Mouse (Mus musculus): Measurements from ENCODE around the gene Serpina3i. TPM values are rescaled to one million over a fixed set of nuclear protein-coding genes. Genes with fewer than 3 reads are reported as not detected.

Gene Serpina3i
- 0.20 TPM in 1 of 2 replicates, not detected in the other for polyA plus RNA-seq (2015; fragmentation: Nextera tagmentation; extraction: Ambion mirVana)

DNA sequence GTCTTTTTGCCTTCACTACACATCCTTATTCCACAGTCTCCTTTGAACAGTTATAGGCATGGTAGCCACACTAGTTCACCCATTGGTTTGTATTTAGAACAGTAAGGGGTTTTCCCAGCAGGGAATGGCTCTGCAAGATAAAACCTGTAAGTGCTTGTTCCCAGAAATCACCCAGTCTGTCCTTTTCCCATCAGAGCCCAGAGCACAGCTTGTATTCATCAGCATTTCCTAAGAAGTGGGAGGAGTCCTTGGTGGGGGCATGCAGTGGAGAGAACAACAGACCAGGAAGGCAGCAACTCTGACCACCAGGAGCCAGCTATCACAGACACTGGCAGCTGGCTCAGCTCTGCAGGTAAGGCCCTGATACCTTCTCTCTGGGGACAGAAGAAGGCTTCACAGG, at the start of gene Serpina3i:
Gene Serpina3i, plus strand, starts transcription at position 260 of the 400 bp plus-strand sequence.
- Histone ChIP-seq H3K27me3 (replicated peaks; ENCODE audit: control insufficient read depth, insufficient read depth, low read length) (no peaks in the 10 kb centered on the region), H3K9me3 (ENCODE audit: control insufficient read depth, low read length) (no peaks in the 10 kb centered on the region), H3K9ac (ENCODE audit: low read depth, low read length) (no peak within 1 kb of the TSS), H3K27ac (ENCODE audit: low read length) (no peak within 1 kb of the TSS), H3K4me3 (ENCODE audit: low read length) (no peak within 1 kb of the TSS), H3K36me3 (ENCODE audit: control insufficient read depth, insufficient read depth, low read length) (no peaks in the 10 kb centered on the region), H3K4me1 (ENCODE audit: control insufficient read depth, insufficient read depth, low read length) (no peaks in the 10 kb centered on the region), H3K4me2 (ENCODE audit: low read depth, low read length) (no peak within 1 kb of the TSS)
- ATAC-seq, result no peak

GRCm38 (mm10) chr12:104213689-104214444, 49.1 kb upstream of the Serpina3i start:
- no peaks in the 10 kb centered on the region for H3K36me3 ChIP-seq (ENCODE audit: control insufficient read depth, insufficient read depth, low read length)
- no peak overlapping the region for H3K4me3 ChIP-seq (ENCODE audit: low read length)
- H3K9ac ChIP-seq (ENCODE audit: low read depth, low read length), result no peak overlapping the region
- H3K4me1 ChIP-seq (ENCODE audit: control insufficient read depth, insufficient read depth, low read length), result no peaks in the 10 kb centered on the region
- H3K4me2 ChIP-seq (ENCODE audit: low read depth, low read length), result no peak overlapping the region
- no peak overlapping the region for H3K27ac ChIP-seq (ENCODE audit: low read length)
- ATAC-seq, result no peak
- no peaks in the 10 kb centered on the region for H3K27me3 ChIP-seq (replicated peaks; ENCODE audit: control insufficient read depth, insufficient read depth, low read length)
- 70% methylated on average over 2 of the region's 2 CpGs for WGBS
- no peaks in the 10 kb centered on the region for H3K9me3 ChIP-seq (ENCODE audit: control insufficient read depth, low read length)

GRCm38 (mm10) chr12:104214445-104214753, 48.5 kb upstream of the Serpina3i start, which contains the start of gene Serpina3f:
Serpina3f (plus strand) TSS chr12:104214544.
- no peak for ATAC-seq
- H3K36me3 ChIP-seq (ENCODE audit: control insufficient read depth, insufficient read depth, low read length), result no peaks in the 10 kb centered on the region
- H3K9me3 ChIP-seq (ENCODE audit: control insufficient read depth, low read length), result no peaks in the 10 kb centered on the region
- H3K4me2 ChIP-seq (ENCODE audit: low read depth, low read length), result no peak within 1 kb of the TSS
- H3K27me3 ChIP-seq (replicated peaks; ENCODE audit: control insufficient read depth, insufficient read depth, low read length), result no peaks in the 10 kb centered on the region
- no peak within 1 kb of the TSS for H3K27ac ChIP-seq (ENCODE audit: low read length)
- no peak within 1 kb of the TSS for H3K4me3 ChIP-seq (ENCODE audit: low read length)
- WGBS, result 67% methylated on average over 1 of the region's 1 CpGs
- no peak within 1 kb of the TSS for H3K9ac ChIP-seq (ENCODE audit: low read depth, low read length)
- H3K4me1 ChIP-seq (ENCODE audit: control insufficient read depth, insufficient read depth, low read length), result no peaks in the 10 kb centered on the region

DNA sequence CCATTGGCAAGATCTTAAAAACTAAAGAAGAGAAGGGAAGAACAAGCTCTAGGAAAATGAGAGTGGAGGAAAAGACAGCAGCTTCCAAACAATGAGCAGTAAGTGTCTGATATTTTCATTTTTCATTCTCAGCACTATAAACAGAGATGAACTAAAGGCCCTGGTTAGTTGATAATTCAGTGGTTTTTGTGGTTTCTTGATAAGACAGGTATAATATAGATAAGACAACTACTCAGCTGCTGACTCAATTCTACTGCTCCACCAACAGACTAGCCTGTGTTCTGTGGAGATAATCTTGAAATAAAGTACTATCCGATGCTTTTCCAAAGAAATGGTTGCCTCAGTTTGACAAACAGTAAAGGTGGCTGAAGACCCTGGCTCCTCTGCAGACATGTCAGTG, 47.7 kb upstream of the Serpina3i start:
- no peaks in the 10 kb centered on the region for H3K4me1 ChIP-seq (ENCODE audit: control insufficient read depth, insufficient read depth, low read length)
- no peak for ATAC-seq
- H3K4me3 ChIP-seq (ENCODE audit: low read length), result no peak overlapping the region

DNA sequence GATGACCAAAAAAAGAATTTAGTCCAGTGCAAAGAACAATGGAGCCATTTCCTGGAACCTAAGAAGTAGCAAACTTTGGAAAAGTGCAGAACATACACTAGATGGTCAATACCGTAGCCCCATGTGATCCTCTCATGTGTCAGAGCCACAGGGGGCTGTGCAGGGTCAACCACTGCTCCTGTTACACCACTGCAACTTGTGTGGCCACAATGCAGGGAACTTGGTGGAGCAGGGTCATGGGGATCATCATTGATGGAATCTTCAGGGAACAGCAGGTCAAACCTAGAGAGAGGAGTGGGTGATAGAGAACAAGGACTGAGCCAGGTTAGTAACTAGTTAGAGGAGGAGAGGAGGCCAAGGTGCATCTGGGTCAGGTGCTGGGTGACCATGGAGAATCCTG, 41.3 kb upstream of the Serpina3i start:
- Histone ChIP-seq H3K9me3 (ENCODE audit: control insufficient read depth, low read length) (no peaks in the 10 kb centered on the region), H3K9ac (ENCODE audit: low read depth, low read length) (no peak overlapping the region), H3K27me3 (replicated peaks; ENCODE audit: control insufficient read depth, insufficient read depth, low read length) (no peaks in the 10 kb centered on the region), H3K4me2 (ENCODE audit: low read depth, low read length) (no peak overlapping the region), H3K4me1 (ENCODE audit: control insufficient read depth, insufficient read depth, low read length) (no peaks in the 10 kb centered on the region), H3K36me3 (ENCODE audit: control insufficient read depth, insufficient read depth, low read length) (no peaks in the 10 kb centered on the region), H3K27ac (ENCODE audit: low read length) (no peak overlapping the region), H3K4me3 (ENCODE audit: low read length) (no peak overlapping the region)
- ATAC-seq, result no peak
- 79% methylated on average over 1 of the region's 1 CpGs for WGBS

More for the DNA sequence above, 47.7 kb upstream of the Serpina3i start:
- Histone ChIP-seq H3K9ac (ENCODE audit: low read depth, low read length) (no peak overlapping the region), H3K27me3 (replicated peaks; ENCODE audit: control insufficient read depth, insufficient read depth, low read length) (no peaks in the 10 kb centered on the region), H3K27ac (ENCODE audit: low read length) (no peak overlapping the region), H3K9me3 (ENCODE audit: control insufficient read depth, low read length) (no peaks in the 10 kb centered on the region), H3K36me3 (ENCODE audit: control insufficient read depth, insufficient read depth, low read length) (no peaks in the 10 kb centered on the region), H3K4me2 (ENCODE audit: low read depth, low read length) (no peak overlapping the region)
- 77% methylated on average over 1 of the region's 1 CpGs for WGBS

DNA sequence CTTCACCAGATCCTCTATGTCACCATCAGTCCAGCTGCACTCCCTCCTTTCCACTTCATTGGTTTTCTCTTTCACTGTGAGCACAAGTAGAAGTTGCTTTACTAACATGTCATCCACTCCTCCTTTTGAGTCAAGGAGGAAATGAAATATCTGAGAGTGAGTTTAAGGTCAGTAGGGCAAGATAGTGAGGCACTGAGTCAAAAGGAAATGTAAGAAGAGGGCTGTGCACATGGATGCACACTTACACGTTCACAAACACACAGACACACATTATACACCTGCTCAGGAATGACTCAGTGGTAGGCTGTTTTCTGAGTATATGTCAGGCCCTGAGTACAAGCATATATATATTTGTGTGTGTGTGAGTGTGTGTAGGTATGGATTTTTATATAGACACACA, 39.2 kb upstream of the Serpina3i start:
- H3K27me3 ChIP-seq (replicated peaks; ENCODE audit: control insufficient read depth, insufficient read depth, low read length), result no peaks in the 10 kb centered on the region
- no peaks in the 10 kb centered on the region for H3K9me3 ChIP-seq (ENCODE audit: control insufficient read depth, low read length)
- no peak overlapping the region for H3K4me2 ChIP-seq (ENCODE audit: low read depth, low read length)
- 61% methylated on average over 1 of the region's 1 CpGs for WGBS
- no peak overlapping the region for H3K27ac ChIP-seq (ENCODE audit: low read length)
- no peaks in the 10 kb centered on the region for H3K36me3 ChIP-seq (ENCODE audit: control insufficient read depth, insufficient read depth, low read length)
- H3K4me1 ChIP-seq (ENCODE audit: control insufficient read depth, insufficient read depth, low read length), result no peaks in the 10 kb centered on the region
- no peak for ATAC-seq
- H3K4me3 ChIP-seq (ENCODE audit: low read length), result no peak overlapping the region
- no peak overlapping the region for H3K9ac ChIP-seq (ENCODE audit: low read depth, low read length)

DNA sequence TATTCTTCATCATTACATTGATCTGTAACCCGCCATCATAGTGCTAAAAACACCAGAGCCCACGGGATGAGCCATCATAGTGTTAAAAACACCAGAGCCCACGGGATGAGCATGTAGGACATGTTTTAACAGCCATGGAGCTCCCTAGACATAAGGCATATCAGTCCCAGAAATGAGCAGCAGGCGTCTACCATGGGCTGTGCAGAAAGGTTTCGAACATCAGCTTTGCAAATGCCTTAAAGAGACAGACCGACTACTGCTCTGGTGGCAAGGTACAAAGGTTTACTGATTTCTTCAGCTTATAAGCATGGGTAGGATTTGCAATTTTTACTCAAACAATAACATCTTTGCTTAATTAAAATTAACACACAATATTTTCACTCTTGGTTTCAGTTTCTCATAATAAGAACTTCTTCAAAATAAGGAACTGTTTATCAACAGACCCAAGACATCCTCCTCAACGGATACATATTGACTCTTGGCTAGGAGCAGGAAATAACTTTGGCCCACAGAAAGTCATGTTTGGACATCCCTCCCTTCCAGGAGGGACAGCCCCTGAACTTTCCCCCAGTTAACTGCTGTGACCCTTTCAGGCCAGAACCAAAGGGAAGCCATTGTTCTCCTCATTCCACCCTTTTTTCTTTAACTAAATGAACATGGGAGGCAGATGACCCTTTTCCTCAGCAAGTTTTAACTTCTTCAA, 38.2 kb upstream of the Serpina3i start:
- H3K9me3 ChIP-seq (ENCODE audit: control insufficient read depth, low read length), result no peaks in the 10 kb centered on the region
- no peaks in the 10 kb centered on the region for H3K36me3 ChIP-seq (ENCODE audit: control insufficient read depth, insufficient read depth, low read length)
- no peaks in the 10 kb centered on the region for H3K27me3 ChIP-seq (replicated peaks; ENCODE audit: control insufficient read depth, insufficient read depth, low read length)
- H3K4me3 ChIP-seq (ENCODE audit: low read length), result no peak overlapping the region
- no peak overlapping the region for H3K9ac ChIP-seq (ENCODE audit: low read depth, low read length)
- no peak overlapping the region for H3K27ac ChIP-seq (ENCODE audit: low read length)
- ATAC-seq, result no peak
- H3K4me1 ChIP-seq (ENCODE audit: control insufficient read depth, insufficient read depth, low read length), result no peaks in the 10 kb centered on the region
- no peak overlapping the region for H3K4me2 ChIP-seq (ENCODE audit: low read depth, low read length)
- 63% methylated on average over 7 of the region's 7 CpGs for WGBS

- Histone ChIP-seq H3K4me3 (ENCODE audit: low read length) (no peak overlapping the region), H3K9ac (ENCODE audit: low read depth, low read length) (no peak overlapping the region), H3K27ac (ENCODE audit: low read length) (no peak overlapping the region), H3K4me1 (ENCODE audit: control insufficient read depth, insufficient read depth, low read length) (no peaks in the 10 kb centered on the region), H3K4me2 (ENCODE audit: low read depth, low read length) (no peak overlapping the region), H3K36me3 (ENCODE audit: control insufficient read depth, insufficient read depth, low read length) (no peaks in the 10 kb centered on the region), H3K9me3 (ENCODE audit: control insufficient read depth, low read length) (no peaks in the 10 kb centered on the region), H3K27me3 (replicated peaks; ENCODE audit: control insufficient read depth, insufficient read depth, low read length) (no peaks in the 10 kb centered on the region)
- ATAC-seq, result no peak
- WGBS, result 83% methylated on average over 2 of the region's 2 CpGs
Measured at GRCm38 (mm10) chr12:104230762-104231161, 32.2 kb upstream of the Serpina3i start.

- ATAC-seq, result no peak
- Histone ChIP-seq H3K9me3 (ENCODE audit: control insufficient read depth, low read length) (no peaks in the 10 kb centered on the region), H3K9ac (ENCODE audit: low read depth, low read length) (no peak within 1 kb of the TSS), H3K4me3 (ENCODE audit: low read length) (no peak within 1 kb of the TSS), H3K27me3 (replicated peaks; ENCODE audit: control insufficient read depth, insufficient read depth, low read length) (no peaks in the 10 kb centered on the region), H3K27ac (ENCODE audit: low read length) (no peak within 1 kb of the TSS), H3K36me3 (ENCODE audit: control insufficient read depth, insufficient read depth, low read length) (no peaks in the 10 kb centered on the region), H3K4me2 (ENCODE audit: low read depth, low read length) (no peak within 1 kb of the TSS), H3K4me1 (ENCODE audit: control insufficient read depth, insufficient read depth, low read length) (no peaks in the 10 kb centered on the region)
- WGBS, result 39% methylated on average over 5 of the region's 5 CpGs
Measured at GRCm38 (mm10) chr12:104235915-104236314, 27.0 kb upstream of the Serpina3i start, which contains the start of gene Serpina3g. Serpina3g (plus strand) TSS chr12:104236245.
